Mouse (Mus musculus) ES-E14 (cell line): ENCODE data around the gene Rad51b. TPM values are rescaled to one million over a fixed set of nuclear protein-coding genes. Genes with fewer than 3 reads are reported as not detected.

ENCODE experiments used
- DNase-seq: peaks from one replicate; pipeline ENCODE4 v3.0.0-alpha.2; 2013; ENCODE audit warnings: low read depth, low spot score
- H3K27ac ChIP-seq: 2 replicates; pipeline ENCODE4 v1.5.1; 2012; ENCODE audit warnings: low read depth, mild to moderate bottlenecking, low read length, moderate library complexity, mixed read lengths; ENCODE audit not compliant: poor library complexity, insufficient read depth, severe bottlenecking
- H3K36me3 ChIP-seq: 2 replicates; pipeline ENCODE4 v1.6.1; 2012; ENCODE audit warnings: mild to moderate bottlenecking, low read length, moderate library complexity, mixed read lengths; ENCODE audit not compliant: control insufficient read depth, poor library complexity, insufficient read depth, severe bottlenecking
- H3K4me1 ChIP-seq, 2 experiments: fragments of 150-350 bp in 1 of 2; sonication (generic) in 1 of 2; 2 replicates each; pipeline ENCODE4 v1.6.1; 2012; ENCODE audit warnings: low read length in 2 of 2, mild to moderate bottlenecking in 1 of 2, mixed read lengths in 1 of 2; ENCODE audit not compliant: control insufficient read depth in 2 of 2, insufficient read depth in 2 of 2, poor library complexity in 1 of 2
- H3K4me3 ChIP-seq, 2 experiments: fragments of 150-350 bp in 1 of 2; sonication (generic) in 1 of 2; 2 replicates each; pipeline ENCODE4 v1.5.1; 2012; ENCODE audit warnings: low read length in 2 of 2, low read depth in 1 of 2, mild to moderate bottlenecking in 1 of 2, mixed read lengths in 1 of 2; ENCODE audit not compliant: insufficient read depth in 1 of 2, poor library complexity in 1 of 2, severe bottlenecking in 1 of 2
- H3K9ac ChIP-seq: 2 replicates; pipeline ENCODE4 v1.6.1; 2012; ENCODE audit warnings: low read depth, mild to moderate bottlenecking, low read length, mixed read lengths; ENCODE audit not compliant: poor library complexity, insufficient read depth, severe bottlenecking
- H3K9me3 ChIP-seq: fragments of 150-350 bp; sonication (generic); 2 replicates; pipeline ENCODE4 v1.6.1; 2012; ENCODE audit warnings: low read depth, mild to moderate bottlenecking, low read length; ENCODE audit not compliant: control insufficient read depth, insufficient read depth
- CHD2 ChIP-seq: IDR thresholded peaks from 2 replicates; pipeline ENCODE4 v1.6.1; 2014; ENCODE audit warnings: mild to moderate bottlenecking, low read depth, low read length, inconsistent platforms
- HCFC1 ChIP-seq: IDR thresholded peaks from 2 replicates; pipeline ENCODE4 v1.6.1; 2012; ENCODE audit warnings: low read length, inconsistent platforms, borderline replicate concordance; ENCODE audit not compliant: insufficient read depth
- MAFK ChIP-seq: IDR thresholded peaks from 2 replicates; pipeline ENCODE4 v1.6.1; 2014; ENCODE audit warnings: mild to moderate bottlenecking, low read depth, low read length, inconsistent platforms; ENCODE audit not compliant: insufficient read depth
- ZC3H11A ChIP-seq: IDR thresholded peaks from 2 replicates; pipeline ENCODE4 v1.6.1; 2012; ENCODE audit warnings: low read depth, mild to moderate bottlenecking, inconsistent platforms, low read length, borderline replicate concordance
- ZNF384 ChIP-seq: IDR thresholded peaks from 2 replicates; pipeline ENCODE4 v1.6.1; 2012; ENCODE audit warnings: low read depth, low read length, inconsistent platforms
- in situ Hi-C, 2 experiments: fragments of 600-800 bp; cut with MboI; formaldehyde crosslinking; loops; one replicate each; pipeline ENCODE4 v1.15.1; 2025; ENCODE audit warnings: low sequenced_read_pairs in 2 of 2, inconsistent platforms in 1 of 2; ENCODE audit not compliant: unreplicated experiment in 2 of 2
- total RNA-seq: library from RNA; depleted of rRNA; stranded (reverse); fragments of 300-350 nt; gene quantifications from 2 replicates; pipeline ENCODE4 v1.2.3, GENCODE M21; 2012

Rad51b gene
- total RNA-seq, 1 experiment = 6.7 TPM

DNA sequence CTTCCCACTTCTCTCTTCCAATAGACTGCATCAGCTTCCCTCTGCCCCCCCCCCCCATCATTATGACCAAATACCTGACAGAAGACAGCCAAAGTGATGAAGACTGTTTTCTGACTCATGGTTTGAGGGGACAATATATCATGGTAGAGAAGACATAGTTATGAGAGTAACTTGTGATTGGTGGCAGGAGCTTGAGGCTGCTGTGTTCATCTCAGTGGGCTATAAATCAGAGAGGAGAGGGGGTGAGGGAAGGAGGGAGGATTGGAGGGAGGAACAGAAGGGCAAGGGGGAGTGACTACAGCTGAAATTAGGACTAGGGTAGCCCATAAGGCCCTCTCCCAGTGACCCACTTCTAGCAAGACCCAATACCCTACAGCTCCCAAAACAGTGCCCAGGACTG is 416.2 kb downstream of the Rad51b start:
- no peaks in the 10 kb centered on the region for H3K36me3 ChIP-seq
- in situ Hi-C loops = no loop called here
- no peaks in the 10 kb centered on the region for H3K9me3 ChIP-seq
- no peak for TF ChIP-seq ZNF384
- no peak overlapping the region for H3K27ac ChIP-seq
- no peak overlapping the region for H3K9ac ChIP-seq
- peaks cover 0 to 1% of the 10 kb centered on the region in 2 experiments; a peak in 1 of 4 replicates for H3K4me1 ChIP-seq
- no peak for DNase-seq
- no peak overlapping the region for H3K4me3 ChIP-seq

DNA sequence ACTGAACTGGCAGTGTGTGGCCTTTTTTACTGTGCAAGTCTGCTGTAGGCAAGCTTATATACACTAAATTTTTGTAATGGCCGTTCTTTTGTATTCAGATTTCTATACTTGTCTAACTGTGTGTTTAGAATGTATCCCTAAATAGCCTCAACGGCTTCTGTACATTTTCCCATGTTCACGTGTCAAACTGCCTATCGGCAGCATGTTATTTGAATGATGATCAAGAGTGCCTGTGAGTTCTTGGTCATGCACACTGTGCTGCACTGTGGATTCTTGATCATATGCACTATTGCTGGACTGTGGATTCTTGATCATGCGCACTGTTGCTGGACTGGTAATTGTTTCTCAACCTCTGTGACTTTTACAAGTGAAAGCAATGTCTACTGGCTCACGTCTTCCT is 417.4 kb downstream of the Rad51b start:
- Histone ChIP-seq H3K9ac (no peak overlapping the region), H3K9me3 (no peaks in the 10 kb centered on the region), H3K4me1 (peaks cover 0 to 2% of the 10 kb centered on the region in 2 experiments; a peak in 1 of 4 replicates), H3K4me3 (no peak overlapping the region), H3K27ac (no peak overlapping the region), H3K36me3 (no peaks in the 10 kb centered on the region)
- no peak for DNase-seq
- in situ Hi-C loops = no loop called here
- TF ChIP-seq ZC3H11A (no peak), MAFK (no peak), HCFC1 (no peak), CHD2 (no peak), ZNF384 (no peak)

DNA sequence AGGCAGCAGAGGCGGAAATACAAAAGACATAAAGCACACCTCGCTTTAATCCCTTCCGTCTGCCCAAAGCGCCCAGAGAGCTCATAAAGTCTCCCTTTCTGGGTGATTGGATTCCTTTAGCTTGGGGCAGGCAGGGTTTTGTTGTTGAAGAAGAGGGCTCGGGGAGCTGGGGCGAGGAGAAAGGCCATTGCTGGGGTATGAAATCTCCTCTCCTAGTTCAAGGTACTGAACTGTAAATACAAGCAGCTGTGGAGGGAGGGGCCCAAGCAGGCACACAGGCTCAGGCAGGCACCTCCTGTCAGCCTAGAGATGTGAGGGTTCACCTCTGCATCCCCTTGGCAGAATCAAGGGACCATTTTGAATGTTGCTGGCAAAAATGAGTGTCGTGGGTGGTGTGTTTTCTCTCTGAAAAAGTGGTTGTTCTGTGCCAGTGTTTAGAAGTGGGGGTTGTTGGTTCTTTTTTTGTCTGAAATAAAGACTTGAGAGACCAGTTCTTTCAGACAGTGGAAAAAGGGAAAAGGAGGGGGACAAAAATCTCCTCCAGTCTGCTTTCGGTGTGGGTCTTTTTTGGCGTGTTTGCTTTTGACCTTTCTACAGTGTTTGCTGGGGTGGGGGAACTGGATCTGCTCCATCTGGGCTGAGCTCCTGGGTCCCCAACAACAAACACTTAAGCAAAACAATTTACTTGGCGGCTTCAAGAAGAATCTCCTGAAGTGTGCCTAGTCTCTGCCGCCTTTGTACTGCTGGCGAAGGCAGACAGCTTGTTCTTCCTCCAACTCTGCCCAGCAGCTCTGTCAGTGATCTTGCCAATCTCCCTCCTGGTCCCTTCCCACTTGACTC is 418.6 kb downstream of the Rad51b start:
- H3K4me1 ChIP-seq = peaks cover 0 to 2% of the 10 kb centered on the region in 2 experiments; a peak in 1 of 4 replicates
- TF ChIP-seq ZC3H11A = no peak
- no peak for TF ChIP-seq HCFC1
- TF ChIP-seq ZNF384 = no peak
- TF ChIP-seq CHD2 = no peak
- no peak overlapping the region for H3K4me3 ChIP-seq
- no peak overlapping the region for H3K27ac ChIP-seq
- no peaks in the 10 kb centered on the region for H3K36me3 ChIP-seq
- in situ Hi-C loops = no loop called here
- DNase-seq = no peak
- H3K9ac ChIP-seq = no peak overlapping the region
- no peaks in the 10 kb centered on the region for H3K9me3 ChIP-seq

DNA sequence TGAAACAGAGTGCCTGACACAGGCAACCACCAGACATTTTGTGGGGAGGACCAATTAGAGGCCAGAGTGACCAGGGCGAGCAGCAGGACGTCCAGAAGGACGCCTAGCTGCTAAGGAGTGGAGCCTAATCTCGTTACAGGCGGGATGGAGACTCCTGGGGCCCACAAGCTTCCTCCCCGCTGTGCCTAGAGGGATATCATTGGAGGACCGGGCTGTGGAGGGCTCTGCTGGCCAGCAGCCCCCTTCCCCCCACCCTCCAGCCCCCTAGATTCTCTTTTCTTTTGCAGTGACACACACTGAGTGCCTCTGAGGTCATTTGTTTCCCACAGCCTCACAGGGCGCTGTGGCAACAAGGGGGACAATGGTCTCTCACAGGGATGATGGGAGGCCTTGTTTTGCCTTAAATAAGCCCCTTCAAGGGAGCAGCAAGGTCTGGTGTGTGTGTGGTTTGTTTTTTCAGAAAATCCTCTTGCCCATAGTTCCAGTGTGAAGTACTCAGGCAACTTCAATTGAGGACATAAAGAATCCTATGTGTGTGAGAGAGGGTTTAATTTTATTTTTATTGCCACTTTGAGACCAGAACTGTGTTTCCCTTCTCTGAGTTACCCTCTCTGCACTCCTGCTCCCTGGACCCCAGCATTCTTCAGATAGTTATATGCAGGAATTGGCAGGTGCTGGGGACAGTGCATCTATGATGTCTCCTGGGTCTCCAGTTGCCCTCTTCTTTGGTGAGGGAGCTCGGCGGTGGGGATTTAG is 422.2 kb downstream of the Rad51b start:
- TF ChIP-seq ZNF384 = no peak
- no peak for TF ChIP-seq MAFK
- no peak for TF ChIP-seq HCFC1
- TF ChIP-seq CHD2 = no peak
- no peak for TF ChIP-seq ZC3H11A
- peaks cover 0 to 2% of the 10 kb centered on the region in 2 experiments; a peak in 1 of 4 replicates for H3K4me1 ChIP-seq
- H3K27ac ChIP-seq = no peak overlapping the region
- DNase-seq = no peak
- no peaks in the 10 kb centered on the region for H3K36me3 ChIP-seq
- H3K4me3 ChIP-seq = no peak overlapping the region
- no peaks in the 10 kb centered on the region for H3K9me3 ChIP-seq
- in situ Hi-C loops = no loop called here
- H3K9ac ChIP-seq = no peak overlapping the region
